Mouse (Mus musculus) Muller cell, postnatal 12 days (primary cell): ENCODE measurements around the gene Sds.

ENCODE experiments used
- DNase-seq: peaks from one replicate; pipeline ENCODE4 v3.0.0-alpha.2; 2015; ENCODE audit errors: inconsistent ontology term

Sds gene

DNA sequence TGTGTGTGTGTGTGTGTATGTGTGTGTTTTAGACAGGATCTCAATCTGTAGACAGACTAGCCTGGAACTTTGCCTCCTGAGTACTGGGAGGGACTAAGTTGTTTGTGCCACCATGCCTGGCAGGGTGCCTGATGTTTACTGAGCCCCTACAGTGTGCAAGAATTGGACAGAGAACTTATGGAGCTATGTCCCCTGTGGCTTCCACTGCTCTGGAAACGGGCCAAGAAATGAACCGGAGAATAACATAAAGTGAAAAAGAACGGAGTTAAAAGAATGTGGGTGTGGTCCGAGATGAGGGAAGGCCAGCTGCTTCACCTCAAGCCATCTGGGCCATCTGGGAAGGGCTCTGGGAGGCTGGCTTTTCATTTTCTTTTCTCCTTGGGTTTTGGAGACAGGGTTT is 38.4 kb downstream of the Sds start:
- DNase-seq: peak; percentile 63

DNA sequence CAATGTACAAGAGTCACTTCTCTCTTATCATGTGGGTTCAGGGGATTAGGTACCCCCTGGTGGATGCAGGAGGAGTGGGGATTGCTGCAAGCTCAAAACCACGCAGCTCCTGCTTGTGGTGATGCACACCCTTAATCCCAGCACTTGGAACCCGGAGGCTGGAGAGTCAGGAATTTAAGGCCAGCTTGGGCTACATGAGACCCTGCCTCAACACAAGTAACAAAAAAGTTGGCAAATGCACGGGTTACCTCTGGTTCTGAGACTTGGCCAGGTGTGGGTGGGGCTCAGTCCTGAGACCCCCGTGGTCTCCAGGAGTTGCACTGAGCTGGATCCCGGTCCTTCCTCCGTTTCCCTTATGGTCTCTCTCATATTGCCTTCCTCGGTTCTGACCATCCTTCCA is 39.1 kb downstream of the Sds start:
- DNase-seq: no peak

DNA sequence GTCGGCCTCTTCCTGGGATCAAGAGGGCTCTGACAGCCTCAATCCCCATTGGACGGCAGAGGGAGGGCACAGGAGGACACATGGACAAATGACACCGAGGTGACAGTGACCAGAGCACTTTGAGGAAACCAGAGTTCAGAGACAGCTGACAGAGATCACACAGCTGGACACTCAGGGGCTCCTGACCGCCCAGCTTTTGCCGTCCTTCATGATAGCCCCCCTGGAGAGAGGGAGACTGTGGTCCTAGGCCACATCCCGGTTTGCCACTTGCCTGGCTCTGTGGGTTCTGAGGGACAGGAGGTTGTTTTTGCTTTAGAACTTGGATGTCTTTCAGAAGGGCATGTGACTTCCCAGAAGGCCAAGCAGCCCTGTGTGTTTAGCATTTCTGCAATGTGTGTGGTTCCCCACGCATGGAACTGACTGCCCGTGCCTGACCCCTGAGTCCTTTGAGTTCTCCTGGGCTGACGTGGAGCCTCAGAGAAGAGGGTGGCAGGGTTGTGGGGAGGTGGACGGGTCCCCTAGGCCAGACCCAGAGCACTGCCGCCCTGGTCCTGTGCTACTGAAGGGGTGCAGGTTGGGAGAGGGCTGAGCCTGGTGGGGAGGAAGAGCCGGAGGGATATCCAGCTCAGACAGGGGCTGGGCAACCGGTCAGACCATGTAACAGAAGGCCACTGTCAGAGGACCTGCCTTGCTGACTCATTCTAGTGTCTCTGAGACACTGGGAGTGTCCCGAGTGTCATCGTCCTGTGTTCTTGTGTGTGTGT is 40.1 kb downstream of the Sds start:
- peak; percentile 68 for DNase-seq

DNA sequence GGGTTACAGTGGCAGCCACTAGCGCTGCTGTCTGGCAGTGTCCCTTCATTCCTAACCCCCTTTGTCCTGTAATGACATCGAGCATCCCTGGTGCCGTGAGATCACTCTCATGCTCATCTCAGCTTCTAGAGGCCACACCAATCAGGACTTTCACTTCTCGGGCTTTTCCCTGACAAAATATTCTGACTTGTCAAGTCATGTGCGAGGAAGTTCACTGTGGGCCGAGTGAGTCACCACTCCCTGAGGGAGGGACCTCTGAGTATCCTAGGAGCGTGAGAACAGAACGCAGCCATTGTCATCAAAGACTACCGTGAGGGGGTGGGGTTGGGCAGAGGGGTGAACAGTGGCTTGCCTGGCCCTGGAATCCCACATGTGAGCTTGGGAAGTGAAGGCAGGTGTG is 41.2 kb downstream of the Sds start:
- peak; percentile 98 for DNase-seq

DNA sequence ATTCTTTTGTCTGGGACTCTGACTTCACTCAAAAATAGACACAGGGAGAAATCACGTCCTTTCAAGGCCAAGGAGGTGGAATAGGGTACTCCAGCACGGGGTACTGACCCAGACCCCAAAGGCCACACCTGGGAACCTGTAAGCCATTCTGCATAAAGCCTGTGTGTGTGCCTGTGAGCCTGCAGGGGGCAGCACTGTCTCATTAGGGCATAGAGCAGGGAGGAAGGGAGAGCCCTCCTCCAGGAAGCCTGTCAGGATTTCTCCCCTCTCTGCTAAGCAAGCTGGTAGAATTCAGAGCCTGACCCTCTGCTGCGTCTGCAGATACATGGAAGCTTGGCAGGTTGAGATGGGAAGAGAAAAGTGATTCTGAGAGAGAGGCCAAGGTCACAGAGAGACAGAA is 46.3 kb downstream of the Sds start:
- DNase-seq: no peak

DNA sequence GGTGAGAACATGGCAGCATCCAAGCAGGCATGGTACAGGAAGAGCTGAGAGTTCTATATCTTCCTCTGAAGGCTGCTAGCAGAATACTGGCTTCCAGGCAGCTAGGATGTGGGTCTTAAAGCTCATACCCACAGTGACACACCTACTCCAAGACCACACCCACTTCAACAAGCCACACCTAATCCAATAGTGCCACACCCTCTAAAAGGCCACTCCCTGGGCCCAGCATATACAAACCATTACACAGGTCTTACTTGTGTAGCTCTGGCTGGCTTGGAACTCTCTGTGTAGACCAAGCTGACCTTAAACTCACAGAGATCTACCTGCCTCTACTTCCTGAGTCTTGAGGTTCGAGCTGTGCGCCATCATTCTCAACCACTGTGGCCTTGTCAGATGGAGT is 48.4 kb downstream of the Sds start:
- no peak for DNase-seq

DNA sequence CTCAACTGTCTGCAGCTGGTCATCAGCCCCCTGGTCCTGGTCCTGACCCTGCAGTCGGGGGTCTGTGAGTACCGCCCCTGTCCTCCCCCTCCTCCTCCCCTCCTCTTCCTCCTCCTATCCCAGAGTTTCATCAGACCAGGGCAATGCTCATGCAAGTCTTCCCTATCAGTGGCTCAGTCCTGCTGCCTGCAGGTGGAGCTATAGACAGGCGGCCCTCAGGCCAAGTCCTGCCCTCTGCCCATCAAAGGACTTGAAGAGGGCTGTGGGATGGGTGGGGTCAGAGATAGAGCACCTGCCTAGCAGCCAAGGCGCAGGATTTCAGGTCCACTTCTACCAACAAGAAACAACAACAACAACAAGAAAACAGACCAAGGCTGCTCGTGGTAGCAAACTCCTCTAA is 49.4 kb downstream of the Sds start:
- no peak for DNase-seq

DNA sequence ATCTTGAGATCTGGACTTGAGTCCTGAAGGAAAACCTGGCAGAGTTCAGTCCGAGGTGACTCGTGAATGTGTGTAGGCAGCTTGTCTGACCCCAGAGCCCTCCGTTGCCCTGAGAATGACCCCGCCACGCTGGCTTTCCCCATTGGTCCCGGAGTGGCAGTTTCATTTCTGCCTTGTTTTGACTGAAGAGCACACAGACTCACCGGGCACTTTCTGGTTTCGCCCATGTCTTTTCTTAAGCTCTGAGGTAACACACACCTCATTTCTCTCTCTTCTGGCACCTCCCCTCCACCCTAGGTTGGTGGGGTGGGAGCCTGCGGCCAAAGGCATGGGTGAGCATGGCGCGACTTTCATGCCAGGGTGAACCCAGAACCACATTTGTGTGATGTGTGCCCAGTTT is 50.0 kb downstream of the Sds start:
- DNase-seq: no peak

DNA sequence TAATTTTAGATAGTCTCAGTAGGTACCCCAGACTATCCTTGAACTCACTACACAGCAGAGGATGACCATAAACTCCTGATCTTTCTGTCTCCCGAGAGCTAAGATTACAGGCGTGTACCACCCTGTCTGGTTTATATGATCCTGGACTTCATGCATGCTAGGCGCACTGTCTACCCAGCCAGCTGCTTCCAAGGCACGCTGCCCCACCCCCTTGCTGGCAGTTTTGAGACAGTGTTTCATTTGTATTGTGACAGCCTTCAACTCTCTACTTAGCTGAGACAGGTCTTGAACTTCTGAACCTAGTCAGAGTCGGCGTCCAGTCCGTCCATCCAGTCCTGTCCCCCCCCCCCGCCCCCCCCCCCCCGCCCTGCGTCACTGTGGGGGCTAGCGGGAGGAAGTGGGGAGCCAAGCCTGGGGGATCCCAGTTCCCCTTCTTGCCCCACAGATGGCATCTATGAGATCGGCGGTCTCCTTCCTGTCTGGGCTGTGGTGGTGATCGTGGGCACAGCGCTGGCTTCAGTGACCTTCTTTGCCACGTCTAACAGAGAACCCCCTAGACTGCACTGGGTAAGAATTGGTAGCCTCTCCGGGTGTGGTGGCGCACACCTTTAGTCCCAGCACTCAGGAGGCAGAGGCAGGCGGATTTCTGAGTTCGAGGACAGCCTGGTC is 51.1 kb downstream of the Sds start:
- DNase-seq: no peak

DNA sequence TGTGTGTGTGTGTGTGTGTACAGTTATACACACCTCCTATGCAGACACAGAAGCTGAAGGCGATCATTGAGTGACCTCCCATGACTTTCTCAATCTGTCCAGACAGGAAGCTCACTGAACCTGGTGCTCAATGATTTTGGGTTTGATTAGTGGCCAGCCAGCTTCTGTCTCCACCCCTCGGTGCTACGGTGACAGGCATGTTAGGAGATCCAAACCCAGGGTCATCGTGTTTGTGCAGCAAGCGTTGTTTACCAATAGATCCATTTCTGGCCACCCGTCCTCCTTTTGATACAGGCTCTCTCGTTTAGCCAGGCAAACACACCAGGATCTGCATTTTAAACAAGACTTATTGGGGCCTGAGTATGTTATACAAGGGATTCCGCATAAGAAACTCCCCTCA is 55.3 kb downstream of the Sds start:
- no peak for DNase-seq
